Mouse (Mus musculus) spleen, adult 2 months (tissue): Measurements from ENCODE around the gene Acot5.
"Not testable (repeated sequence)": the region's sequence is repeated elsewhere in the genome, so short reads cannot be mapped to it uniquely, and the experiment has no call there.

Source experiments
- CTCF ChIP-seq: fragments of 200-500 bp; IDR thresholded peaks from 2 replicates; pipeline ENCODE4 v1.5.1; 2011; ENCODE audit warnings: mild to moderate bottlenecking, inconsistent platforms; ENCODE audit not compliant: insufficient read depth, insufficient read length, insufficient replicate concordance; ENCODE audit errors: extremely low read depth
- POLR2A ChIP-seq: fragments of 200-500 bp; IDR thresholded peaks from 2 replicates; pipeline ENCODE4 v1.6.1; 2011; ENCODE audit warnings: low read depth, low read length, inconsistent platforms

DNA sequence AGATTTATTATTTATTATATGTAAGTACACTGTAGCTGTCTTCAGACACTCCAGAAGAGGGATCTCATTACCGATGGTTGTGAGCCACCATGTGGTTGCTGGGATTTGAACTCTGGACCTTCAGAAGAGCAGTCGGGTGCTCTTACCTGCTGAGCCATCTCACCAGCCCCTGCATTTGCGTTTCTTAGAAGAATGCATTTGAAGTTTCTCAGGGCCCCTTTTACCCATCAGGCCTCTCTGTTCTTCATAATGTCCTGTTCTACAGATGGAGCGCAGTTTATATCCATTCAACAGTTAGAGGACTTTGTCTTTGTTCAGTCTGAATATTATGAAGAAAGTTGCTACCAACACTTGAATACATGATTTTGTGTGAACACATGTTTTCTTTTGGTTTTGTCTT, 46.9 kb upstream of the Acot5 start:
- TF ChIP-seq POLR2A, CTCF: not testable (repeated sequence)
